Mouse (Mus musculus): Measurements from ENCODE around the gene BC003965.
"Not testable (repeated sequence)": the region's sequence is repeated elsewhere in the genome, so short reads cannot be mapped to it uniquely, and the experiment has no call there.

Gene BC003965

DNA sequence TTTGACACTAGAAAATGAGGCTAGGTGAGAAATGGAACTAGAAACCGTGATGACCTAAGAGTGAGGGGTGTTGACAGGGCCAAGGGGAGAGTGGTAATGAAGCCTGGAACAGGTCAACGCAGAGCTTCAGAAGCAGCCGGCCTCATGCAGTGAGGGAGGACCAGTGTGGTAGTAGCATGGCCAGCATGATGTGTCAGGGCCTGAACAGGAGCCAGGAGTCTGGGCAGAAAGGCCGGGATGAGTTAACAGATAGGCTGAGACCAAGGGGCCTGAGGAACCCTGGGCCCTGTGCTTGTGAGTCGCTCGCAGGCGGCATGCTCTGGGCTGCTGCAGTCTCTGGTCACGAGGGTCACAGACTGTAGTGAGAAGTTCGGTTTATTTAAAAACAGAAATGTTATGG lies 34.6 kb downstream of the BC003965 start:
- in situ Hi-C loops (cut with MboI; ENCODE audit: low sequenced_read_pairs): no loop called here

DNA sequence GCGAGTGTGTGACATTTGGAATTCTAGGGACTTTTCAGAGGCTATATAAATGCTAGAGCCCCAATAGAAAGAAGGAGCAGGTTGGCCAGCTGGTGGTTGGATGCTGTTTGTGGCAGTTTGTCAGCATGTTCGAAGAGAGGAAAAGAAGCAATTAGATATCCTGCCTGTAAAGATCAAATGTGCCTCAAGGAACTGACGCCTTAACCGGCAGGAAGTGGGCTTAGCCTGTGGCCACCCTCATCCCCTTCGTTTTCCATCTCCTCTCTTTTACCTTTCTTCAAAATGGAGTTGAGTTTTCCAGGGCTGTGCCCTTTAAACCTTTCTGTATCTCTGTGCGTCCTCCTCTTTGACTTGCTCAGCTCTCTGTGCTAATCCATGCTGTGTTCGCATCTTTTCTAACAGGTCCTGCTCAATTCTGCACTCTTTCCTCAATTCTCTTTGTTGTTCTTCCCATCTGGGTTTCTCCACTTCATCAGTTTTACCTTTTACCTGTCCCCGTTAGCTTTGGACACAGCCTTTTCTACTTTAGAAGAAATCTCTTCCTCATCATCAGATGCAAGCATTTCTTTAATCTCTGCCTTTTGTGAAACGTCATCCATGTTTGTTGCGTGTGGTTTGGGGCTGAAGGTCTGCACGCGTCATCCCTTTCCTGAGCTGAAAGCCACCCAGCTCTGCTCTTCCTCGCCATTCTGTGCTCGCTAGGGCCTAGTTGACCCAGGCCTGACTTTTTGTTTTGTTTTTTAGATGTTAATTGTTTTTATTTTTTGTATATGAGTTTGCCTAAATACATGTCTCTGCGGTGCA lies 35.3 kb downstream of the BC003965 start:
- in situ Hi-C loops (cut with MboI; ENCODE audit: low sequenced_read_pairs): no loop called here

DNA sequence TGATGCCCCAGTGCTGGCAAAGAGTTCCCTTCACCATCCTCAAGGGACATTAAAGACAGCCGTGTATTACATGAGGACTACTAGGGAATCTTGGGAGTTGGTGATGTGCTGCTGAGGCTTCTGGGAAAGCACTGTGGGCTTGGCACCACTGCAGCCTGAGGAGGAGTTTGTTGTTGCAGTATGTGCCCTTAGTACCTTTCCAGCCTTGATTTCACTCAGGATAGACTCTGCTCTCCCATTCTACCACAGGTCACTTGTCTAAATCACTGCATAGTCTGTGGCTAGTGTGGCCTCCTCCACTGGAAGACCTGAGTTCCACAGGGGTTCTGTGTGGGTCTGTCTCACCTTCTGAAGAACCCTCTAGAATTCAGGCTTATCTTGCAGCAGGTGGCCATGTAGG lies 36.4 kb downstream of the BC003965 start:
- in situ Hi-C loops (cut with MboI; ENCODE audit: low sequenced_read_pairs): no loop called here

DNA sequence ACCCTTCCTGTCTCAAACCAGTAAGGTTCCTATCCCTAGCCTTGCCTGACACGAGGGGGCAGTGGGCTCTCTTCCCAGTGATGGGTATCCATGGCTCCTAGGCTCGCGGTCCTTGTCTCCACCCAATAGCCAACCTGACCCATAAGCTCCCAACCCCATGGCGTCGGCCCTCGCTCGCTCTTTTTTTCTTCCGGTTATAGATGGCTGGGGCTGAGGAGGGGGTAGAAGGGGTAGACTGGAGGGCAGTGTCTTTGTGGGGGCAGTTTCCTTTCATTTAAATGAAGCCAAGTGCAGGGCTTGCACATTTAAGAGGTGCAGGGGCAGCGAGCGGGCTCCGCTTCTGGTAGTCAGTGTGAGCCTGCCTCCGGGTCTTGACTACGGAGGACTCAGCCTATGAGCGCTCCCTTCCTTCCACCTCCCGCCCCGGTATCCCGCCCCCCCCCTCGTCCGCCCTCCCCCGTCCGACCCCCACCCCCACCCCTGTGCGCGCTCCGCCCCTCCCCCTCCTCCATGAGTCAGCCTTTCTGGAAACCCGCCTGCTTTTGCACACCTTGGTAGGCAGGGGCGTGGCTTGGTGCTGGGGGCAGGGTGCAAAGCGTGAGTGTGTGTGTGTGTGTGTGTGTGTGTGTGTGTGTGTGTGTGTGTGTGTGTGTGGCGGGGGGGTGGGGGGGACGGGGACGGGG lies 37.6 kb downstream of the BC003965 start:
- in situ Hi-C loops (cut with MboI; ENCODE audit: low sequenced_read_pairs): no loop called here

DNA sequence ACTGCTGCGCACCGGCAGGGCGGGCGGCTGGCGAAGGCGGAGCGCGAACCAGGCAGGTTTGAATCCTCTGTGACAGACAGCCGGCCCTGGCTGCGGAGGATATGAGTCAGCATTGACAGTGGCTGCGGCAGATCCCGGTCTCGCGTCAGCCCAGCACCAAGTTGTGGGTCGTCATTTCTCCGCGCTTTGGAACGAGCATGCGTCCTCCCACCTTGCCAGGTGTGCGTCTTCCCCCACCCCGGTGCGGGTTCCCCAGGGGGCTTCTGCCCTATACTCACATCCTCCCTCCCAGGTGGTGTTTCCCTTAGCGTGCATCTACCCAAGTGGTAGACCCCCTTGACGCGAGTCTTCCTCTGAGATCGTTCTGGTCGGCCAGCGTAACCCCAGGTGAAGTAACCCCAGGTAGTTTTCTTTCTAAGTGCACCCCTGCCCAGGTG lies 38.2 kb downstream of the BC003965 start:
- in situ Hi-C loops (cut with MboI; ENCODE audit: low sequenced_read_pairs): not testable (repeated sequence)

DNA sequence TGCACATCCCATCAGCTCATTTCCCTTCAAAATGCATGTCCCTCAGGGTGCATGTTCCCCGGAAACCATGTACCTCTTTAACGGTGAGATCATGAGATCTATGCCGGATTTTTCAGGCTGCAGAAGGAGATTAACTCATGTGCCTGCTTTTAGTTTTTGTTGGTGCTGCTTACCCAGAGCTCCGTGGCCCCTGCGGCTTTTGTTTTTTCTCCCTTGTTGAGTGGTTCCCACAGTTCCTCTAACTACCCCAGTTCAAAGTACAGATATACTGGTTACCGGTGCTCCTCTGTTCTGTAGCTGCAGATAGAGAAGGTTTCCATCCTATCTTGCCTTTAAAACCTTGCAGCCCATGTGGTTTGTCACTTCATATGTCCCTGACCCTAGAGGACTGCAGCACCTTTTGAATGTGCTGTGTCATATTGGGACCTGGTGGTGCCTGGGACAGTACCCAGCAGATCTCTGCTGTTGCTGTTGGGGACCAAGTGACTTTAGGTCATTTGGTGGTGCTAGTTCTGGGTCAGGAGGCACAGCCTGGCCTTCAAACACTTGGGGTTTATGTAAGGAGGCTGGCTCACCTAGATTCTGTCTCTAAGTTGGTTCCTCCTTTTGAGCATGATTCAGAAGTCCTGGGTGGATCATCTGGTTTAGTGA lies 38.7 kb downstream of the BC003965 start:
- in situ Hi-C loops (cut with MboI; ENCODE audit: low sequenced_read_pairs): no loop called here

DNA sequence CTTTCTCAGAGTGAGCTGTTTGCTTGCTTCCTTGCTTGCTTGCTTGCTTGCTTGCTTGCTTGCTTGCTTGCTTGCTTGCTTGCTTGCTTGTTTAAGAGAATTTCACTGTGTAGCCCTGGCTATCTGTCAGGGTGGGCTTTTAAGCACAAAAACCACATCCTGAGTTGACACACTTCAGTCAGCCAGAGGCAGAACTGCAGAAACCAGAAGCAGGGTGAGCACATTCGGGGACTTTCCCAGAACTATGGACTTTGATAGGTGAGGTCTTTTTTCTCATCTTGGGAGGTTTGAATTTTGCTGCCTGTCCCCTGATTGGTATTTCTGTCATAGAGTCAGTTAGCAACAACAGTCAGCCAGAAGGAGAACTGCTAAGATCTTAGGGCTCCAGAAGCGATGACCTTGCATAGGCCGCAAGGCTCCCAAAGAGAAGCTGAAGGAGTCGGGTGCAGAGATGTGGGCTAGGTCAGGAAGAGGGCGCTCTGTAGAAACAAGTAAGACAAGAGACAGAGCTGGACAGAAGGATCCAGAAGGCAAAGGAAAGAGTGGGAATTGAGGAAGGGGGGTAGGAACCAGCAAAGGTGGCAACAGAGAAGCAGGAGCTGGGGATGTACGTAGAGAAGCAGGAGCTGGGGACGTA lies 40.4 kb downstream of the BC003965 start:
- in situ Hi-C loops (cut with MboI; ENCODE audit: low sequenced_read_pairs): no loop called here

DNA sequence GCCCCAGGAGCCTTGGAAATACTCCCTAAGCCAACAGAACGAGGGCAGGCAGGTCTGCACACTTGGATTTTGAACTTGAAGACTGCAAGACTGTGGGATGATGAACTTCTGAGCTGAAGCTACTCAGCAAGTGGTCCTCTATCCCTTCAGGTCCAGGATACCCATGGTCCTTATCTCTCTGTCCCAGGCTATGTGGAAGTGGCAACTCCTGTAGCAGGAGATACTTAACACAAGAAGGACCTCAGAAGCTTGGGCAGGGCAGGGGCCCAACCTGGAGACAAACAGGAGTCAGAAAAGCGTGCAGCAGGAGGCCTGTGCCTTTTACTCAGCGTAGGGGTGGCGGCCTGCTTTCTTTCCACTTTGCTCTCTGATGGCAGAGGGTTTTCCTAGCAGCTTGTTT lies 41.3 kb downstream of the BC003965 start:
- in situ Hi-C loops (cut with MboI; ENCODE audit: low sequenced_read_pairs): no loop called here

DNA sequence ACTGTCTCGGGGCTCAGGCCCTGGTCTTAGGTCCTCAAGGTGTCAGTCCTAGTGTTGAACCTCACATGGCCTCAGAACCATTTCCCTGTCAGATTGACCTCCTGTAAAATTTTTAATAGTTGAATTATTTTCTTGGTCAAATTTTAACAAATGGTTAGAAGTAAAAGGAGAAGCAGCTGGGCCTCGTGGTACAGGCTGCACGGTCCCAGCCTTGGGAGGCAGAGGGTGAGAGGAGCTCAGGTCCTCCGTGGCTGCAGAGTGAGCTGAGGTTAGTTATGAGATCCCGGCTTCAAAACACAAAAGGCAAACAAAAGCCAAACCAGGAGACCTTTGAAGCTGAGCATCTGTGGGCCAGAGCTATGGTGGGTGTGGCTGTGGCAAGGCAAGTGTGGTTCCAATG lies 43.6 kb downstream of the BC003965 start:
- in situ Hi-C loops (cut with MboI; ENCODE audit: low sequenced_read_pairs): no loop called here

DNA sequence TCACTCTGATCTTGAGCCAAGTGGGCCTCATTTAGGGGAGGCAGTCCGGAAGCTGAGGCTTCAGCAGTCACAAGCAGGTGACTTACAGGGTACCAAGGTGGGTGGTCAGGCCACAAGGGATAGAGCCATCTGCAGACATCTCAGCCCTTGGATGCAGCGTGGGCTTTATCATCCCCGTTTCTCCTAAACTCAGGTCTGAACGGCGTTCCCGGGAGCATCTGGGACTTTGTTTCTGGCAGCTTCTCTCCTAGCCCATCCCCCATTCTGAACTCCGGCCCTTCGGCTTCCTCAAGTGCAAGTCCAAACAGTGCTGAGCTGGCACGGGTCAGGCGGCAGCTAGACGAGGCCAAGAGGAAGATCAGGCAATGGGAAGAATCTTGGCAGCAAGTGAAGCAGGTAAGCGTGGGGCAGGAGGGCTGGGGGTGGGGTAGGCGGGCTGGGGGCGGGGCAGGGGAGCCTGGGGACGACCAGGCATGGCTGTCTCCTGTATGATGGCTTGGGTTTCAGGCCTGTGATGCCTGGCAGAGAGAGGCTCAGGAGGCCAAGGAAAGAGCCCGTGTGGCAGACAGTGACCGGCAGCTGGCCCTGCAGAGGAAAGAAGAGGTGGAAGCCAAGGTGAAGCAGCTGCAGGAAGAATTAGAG lies 45.8 kb downstream of the BC003965 start:
- in situ Hi-C loops (cut with MboI; ENCODE audit: low sequenced_read_pairs): not testable (repeated sequence)

DNA sequence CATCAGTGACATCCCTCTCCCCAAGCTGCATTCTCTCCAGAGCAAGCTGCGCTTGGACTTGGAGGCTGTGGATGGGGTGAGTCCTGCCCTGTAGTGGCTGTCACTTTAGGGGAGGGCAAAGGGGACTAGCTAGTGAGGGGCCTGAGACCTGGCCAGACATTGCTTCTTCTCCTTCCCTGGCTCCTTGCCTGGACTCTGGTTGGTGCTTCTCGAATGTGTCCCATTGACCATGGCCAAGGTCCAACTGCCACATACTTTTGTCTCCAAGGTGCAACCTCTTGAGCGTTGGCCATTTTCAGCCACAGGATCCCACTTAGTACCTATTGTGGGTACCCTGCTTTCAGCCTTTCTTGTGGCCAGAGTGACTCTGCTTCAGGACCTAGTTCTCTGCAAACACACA lies 46.3 kb downstream of the BC003965 start:
- in situ Hi-C loops (cut with MboI; ENCODE audit: low sequenced_read_pairs): no loop called here

DNA sequence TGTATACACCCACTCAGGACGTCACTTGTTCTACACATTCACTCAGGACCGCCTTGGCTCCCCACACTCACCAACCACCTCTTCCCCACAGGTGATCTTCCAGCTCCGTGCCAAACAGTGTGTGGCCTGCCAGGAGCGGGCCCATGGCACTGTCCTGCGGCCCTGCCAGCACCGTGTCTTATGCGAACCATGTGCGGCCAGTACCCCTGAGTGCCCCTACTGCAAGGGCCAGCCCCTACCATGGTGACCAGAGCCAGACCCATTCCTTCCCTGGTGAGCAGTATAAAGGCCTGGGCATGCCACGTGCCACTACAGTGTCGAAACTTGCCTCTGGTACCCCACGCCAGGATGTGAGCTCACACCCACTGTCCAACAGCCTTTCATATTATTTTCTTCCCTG lies 47.3 kb downstream of the BC003965 start:
- in situ Hi-C loops (cut with MboI; ENCODE audit: low sequenced_read_pairs): not testable (repeated sequence)

DNA sequence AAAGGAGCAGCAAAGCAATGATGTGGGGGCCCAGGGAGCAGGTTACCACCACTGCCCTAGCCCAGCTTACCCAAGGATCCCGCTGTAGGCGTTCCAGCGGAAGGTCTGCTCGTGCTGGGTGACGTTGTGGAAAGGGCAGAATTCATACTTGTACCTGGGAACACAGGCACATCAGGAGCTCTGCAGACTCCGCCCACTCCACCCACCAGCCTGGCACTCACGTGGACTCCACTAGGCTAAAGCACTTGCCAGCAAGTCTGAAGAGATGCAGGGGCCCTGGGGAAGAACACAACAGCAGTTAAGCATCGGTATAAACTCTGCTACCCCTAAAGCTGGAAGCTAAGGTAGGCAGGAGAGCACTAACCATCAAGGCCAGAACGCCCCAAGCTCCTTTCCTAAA lies 51.3 kb downstream of the BC003965 start:
- in situ Hi-C loops (cut with MboI; ENCODE audit: low sequenced_read_pairs): no loop called here
